Mouse (Mus musculus): Measurements from ENCODE around the gene Nup98.

Gene Nup98

GRCm38 (mm10) chr7:102076714-102077296 is 133.2 kb downstream of the Nup98 start:
- DNase-seq (ENCODE audit: extremely low spot score, low spot score), result no peak
